Mouse (Mus musculus) embryonic facial prominence, embryonic 14.5 days (tissue): ENCODE data around the gene Stk25. TPM values are rescaled to one million over a fixed set of nuclear protein-coding genes. Genes with fewer than 3 reads are reported as not detected.

Source experiments
- ATAC-seq: fragments of 200-750 bp; cut with Nextera tagmentation; 2 replicates; pipeline ENCODE4 v1.8.0; 2017; ENCODE audit warnings: low read depth, moderate number of reproducible peaks, moderate TSS enrichment
- DNase-seq: peaks from one replicate; pipeline ENCODE4 v3.0.0-alpha.2; 2015; ENCODE audit warnings: low spot score
- H3K27ac ChIP-seq: fragments of 300-500 bp; sonication (generic); replicated peaks from 2 replicates; pipeline ENCODE4 v1.5.1; 2014; ENCODE audit warnings: low read depth, mild to moderate bottlenecking, low read length, moderate library complexity
- H3K27me3 ChIP-seq: fragments of 300-500 bp; sonication (generic); replicated peaks from 2 replicates; pipeline ENCODE4 v1.6.1; 2014; ENCODE audit warnings: low read length; ENCODE audit not compliant: control insufficient read depth, insufficient read depth
- H3K36me3 ChIP-seq: fragments of 300-500 bp; sonication (generic); 2 replicates; pipeline ENCODE4 v1.6.1; 2014; ENCODE audit warnings: low read length, mixed read lengths; ENCODE audit not compliant: control insufficient read depth, insufficient read depth
- H3K4me1 ChIP-seq: fragments of 300-500 bp; sonication (generic); 2 replicates; pipeline ENCODE4 v1.6.1; 2014; ENCODE audit warnings: antibody characterized with exemption, low read length; ENCODE audit not compliant: control insufficient read depth, insufficient read depth
- H3K4me2 ChIP-seq: fragments of 300-500 bp; sonication (generic); 2 replicates; pipeline ENCODE4 v1.6.1; 2014; ENCODE audit warnings: low read depth, mild to moderate bottlenecking, low read length, moderate library complexity, mixed read lengths
- H3K4me3 ChIP-seq: fragments of 300-500 bp; sonication (generic); 2 replicates; pipeline ENCODE4 v1.5.1; 2014; ENCODE audit warnings: low read depth, mild to moderate bottlenecking, low read length
- H3K9ac ChIP-seq: fragments of 300-500 bp; sonication (generic); 2 replicates; pipeline ENCODE4 v1.6.1; 2014; ENCODE audit warnings: low read depth, mild to moderate bottlenecking, low read length, moderate library complexity, mixed read lengths
- H3K9me3 ChIP-seq: fragments of 300-500 bp; sonication (generic); 2 replicates; pipeline ENCODE4 v1.6.1; 2016; ENCODE audit warnings: low read length; ENCODE audit not compliant: control insufficient read depth
- WGBS: fragments of 180-500 bp; shearing (Covaris S2); extraction: QIAGEN DNeasy Blood & Tissue Kit; methylation state at CpG from one replicate; pipeline ENCODE4 v1.1.7; 2014; 5-methylcytosine and 5-hydroxymethylcytosine counted together
- polyA plus RNA-seq: library from polyadenylated mRNA; unstranded; fragments of >200 nt; fragmentation: Nextera tagmentation; extraction: Ambion mirVana; gene quantifications from 2 replicates; pipeline ENCODE4 v1.2.1, GENCODE M21; 2014

Gene Stk25
- polyA plus RNA-seq, 1 experiment from 2014 or later = 190 TPM

- whole genome bisulfite sequencing = 78% methylated on average over 4 of the region's 4 CpGs
- H3K36me3 ChIP-seq = peaks cover 8% of the 10 kb centered on the region; the same call in 1 of the 2 replicates
These were observed 49.7 kb downstream of the Stk25 start for GRCm38 (mm10) chr1:93608696-93609245.

GRCm38 (mm10) chr1:93607090-93608083 is 51.1 kb downstream of the Stk25 start:
- H3K27me3 ChIP-seq = no peaks in the 10 kb centered on the region
- H3K4me3 ChIP-seq = no peak overlapping the region
- DNase-seq (no peak), ATAC-seq (no peak)
- H3K27ac ChIP-seq = no peak overlapping the region
- no peaks in the 10 kb centered on the region for H3K9me3 ChIP-seq
- WGBS = 72% methylated on average over 14 of the region's 14 CpGs
- H3K4me1 ChIP-seq = no peaks in the 10 kb centered on the region
- H3K36me3 ChIP-seq = peaks cover 1% of the 10 kb centered on the region; the same call in 1 of the 2 replicates
- H3K9ac ChIP-seq = no peak overlapping the region
- no peak overlapping the region for H3K4me2 ChIP-seq

More at GRCm38 (mm10) chr1:93608696-93609245, 49.7 kb downstream of the Stk25 start:
- Histone ChIP-seq H3K4me3 (no peak overlapping the region), H3K9ac (no peak overlapping the region), H3K4me1 (no peaks in the 10 kb centered on the region), H3K9me3 (no peaks in the 10 kb centered on the region), H3K4me2 (no peak overlapping the region), H3K27ac (no peak overlapping the region), H3K27me3 (no peaks in the 10 kb centered on the region)
- DNase-seq (no peak), ATAC-seq (no peak)

GRCm38 (mm10) chr1:93603921-93604320 is 54.5 kb downstream of the Stk25 start:
- no peak for DNase-seq
- H3K9me3 ChIP-seq = no peaks in the 10 kb centered on the region
- no peak overlapping the region for H3K4me3 ChIP-seq
- no peak overlapping the region for H3K9ac ChIP-seq
- no peak overlapping the region for H3K27ac ChIP-seq
- H3K4me2 ChIP-seq = no peak overlapping the region
- H3K27me3 ChIP-seq = no peaks in the 10 kb centered on the region
- WGBS = 93% methylated on average over 12 of the region's 12 CpGs
- no peaks in the 10 kb centered on the region for H3K4me1 ChIP-seq
- no peaks in the 10 kb centered on the region for H3K36me3 ChIP-seq
- no peak for ATAC-seq

- Histone ChIP-seq H3K27ac (no peak overlapping the region), H3K27me3 (no peaks in the 10 kb centered on the region), H3K9me3 (no peaks in the 10 kb centered on the region), H3K4me1 (no peaks in the 10 kb centered on the region), H3K4me3 (no peak overlapping the region), H3K4me2 (no peak overlapping the region), H3K9ac (no peak overlapping the region), H3K36me3 (no peaks in the 10 kb centered on the region)
- no peak for DNase-seq
- no peak for ATAC-seq
- WGBS = 78% methylated on average over 4 of the region's 4 CpGs
These were observed 55.5 kb downstream of the Stk25 start for GRCm38 (mm10) chr1:93602911-93603310.

GRCm38 (mm10) chr1:93595916-93596315 is 62.5 kb downstream of the Stk25 start:
- peaks cover 15% of the 10 kb centered on the region; the same call in 1 of the 2 replicates for H3K36me3 ChIP-seq
- no peak overlapping the region for H3K4me3 ChIP-seq
- H3K4me1 ChIP-seq = no peaks in the 10 kb centered on the region
- no peaks in the 10 kb centered on the region for H3K9me3 ChIP-seq
- ATAC-seq = no peak
- 59% methylated on average over 6 of the region's 6 CpGs for WGBS
- H3K27me3 ChIP-seq = no peaks in the 10 kb centered on the region
- DNase-seq = no peak
- H3K27ac ChIP-seq = no peak overlapping the region
- H3K4me2 ChIP-seq = no peak overlapping the region
- no peak overlapping the region for H3K9ac ChIP-seq

- Histone ChIP-seq H3K4me3 (no peak overlapping the region), H3K36me3 (peaks cover 15% of the 10 kb centered on the region; the same call in 1 of the 2 replicates), H3K9me3 (no peaks in the 10 kb centered on the region), H3K27ac (no peak overlapping the region), H3K27me3 (no peaks in the 10 kb centered on the region), H3K4me2 (no peak overlapping the region), H3K9ac (no peak overlapping the region), H3K4me1 (no peaks in the 10 kb centered on the region)
- ATAC-seq (no peak), DNase-seq (no peak)
These were observed 64.5 kb downstream of the Stk25 start for GRCm38 (mm10) chr1:93593960-93594359.

- ATAC-seq (no peak), DNase-seq (no peak)
- WGBS = 69% methylated on average over 3 of the region's 3 CpGs
- Histone ChIP-seq H3K9me3 (peaks cover 3% of the 10 kb centered on the region; the same call in 1 of the 2 replicates), H3K4me1 (no peaks in the 10 kb centered on the region), H3K4me3 (no peak overlapping the region), H3K27ac (no peak overlapping the region), H3K36me3 (peaks cover 17% of the 10 kb centered on the region; the same call in 1 of the 2 replicates), H3K9ac (no peak overlapping the region), H3K27me3 (no peaks in the 10 kb centered on the region), H3K4me2 (no peak overlapping the region)
These were observed 70.1 kb downstream of the Stk25 start for GRCm38 (mm10) chr1:93588346-93588745.

GRCm38 (mm10) chr1:93581545-93581944 is 76.9 kb downstream of the Stk25 start:
- Histone ChIP-seq H3K27me3 (no peaks in the 10 kb centered on the region), H3K9me3 (peaks cover 3% of the 10 kb centered on the region; the same call in 1 of the 2 replicates), H3K4me1 (no peaks in the 10 kb centered on the region), H3K4me2 (no peak overlapping the region), H3K36me3 (peaks cover 60% of the 10 kb centered on the region), H3K4me3 (no peak overlapping the region), H3K27ac (no peak overlapping the region), H3K9ac (no peak overlapping the region)
- DNase-seq = no peak
- no peak for ATAC-seq
- 96% methylated on average over 7 of the region's 7 CpGs for WGBS
